Mouse (Mus musculus): ENCODE data around the gene H2-T3. TPM values are rescaled to one million over a fixed set of nuclear protein-coding genes. Genes with fewer than 3 reads are reported as not detected.

H2-T3 gene
- total and polyA plus RNA-seq, 3 experiments = 0.22 TPM; not detected in 2

DNA sequence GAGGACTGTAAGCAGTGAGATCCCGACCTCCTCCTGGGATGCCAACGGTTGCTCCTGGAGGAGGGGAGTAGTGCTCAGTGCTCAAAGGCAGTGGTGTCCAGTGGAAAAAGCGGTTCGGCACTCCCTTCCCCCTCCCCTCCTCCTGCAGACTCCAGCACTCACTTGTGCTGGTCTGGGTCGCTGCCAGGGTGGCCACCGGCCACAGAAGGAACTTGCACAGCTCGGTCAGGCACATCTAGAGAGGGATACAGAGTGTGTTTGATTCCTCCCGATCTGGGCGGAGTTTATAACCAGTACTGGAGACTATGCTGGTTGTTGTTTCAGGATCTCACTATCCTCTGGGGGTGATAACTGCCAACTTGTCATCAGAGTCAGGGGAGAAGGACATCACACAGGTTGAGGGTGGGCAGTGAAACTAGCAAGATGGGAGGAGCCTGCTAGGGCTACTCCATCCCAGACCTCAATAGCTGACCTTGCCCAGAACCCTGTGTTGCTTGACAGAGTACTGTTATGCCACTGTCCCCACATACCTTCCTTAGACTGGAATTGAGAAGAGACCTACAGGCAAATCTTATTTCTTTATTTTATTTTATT lies 35.2 kb upstream of the H2-T3 start:
- H3K4me1 ChIP-seq (ENCODE audit: insufficient read depth, low read depth, low read length) = no peaks in the 10 kb centered on the region
- no peaks in the 10 kb centered on the region for H3K36me3 ChIP-seq (replicated peaks)
- peaks cover 12% of the 10 kb centered on the region; the same call in 1 of the 2 replicates for H3K27me3 ChIP-seq (ENCODE audit: insufficient read depth, low read length)
- ATAC-seq (ENCODE audit: extremely low read depth, insufficient number of reproducible peaks, low FRiP score, poor library complexity, severe bottlenecking) (no peak), DNase-seq (ENCODE audit: low spot score) (no peak)
- H3K4me3 ChIP-seq (ENCODE audit: low read depth, low read length) = no peak overlapping the region
- H3K9me3 ChIP-seq (replicated peaks) = no peaks in the 10 kb centered on the region
- no peak for TF ChIP-seq TAL1 (conservative IDR thresholded peaks at IDR 0.05; ENCODE audit: low read depth, low read length)
- TF ChIP-seq GATA1 (IDR thresholded peaks at IDR 0.05; ENCODE audit: borderline replicate concordance, low read length) = no peak
- TF ChIP-seq GATA2 (IDR thresholded peaks at IDR 0.05; ENCODE audit: borderline replicate concordance, low read depth, low read length) = no peak
- TF ChIP-seq CTCF (IDR thresholded peaks at IDR 0.05; ENCODE audit: low read depth, low read length) = no peak
- no peak for TF ChIP-seq POLR2AphosphoS5 (IDR thresholded peaks at IDR 0.05; ENCODE audit: insufficient replicate concordance, low read depth, low read length)

DNA sequence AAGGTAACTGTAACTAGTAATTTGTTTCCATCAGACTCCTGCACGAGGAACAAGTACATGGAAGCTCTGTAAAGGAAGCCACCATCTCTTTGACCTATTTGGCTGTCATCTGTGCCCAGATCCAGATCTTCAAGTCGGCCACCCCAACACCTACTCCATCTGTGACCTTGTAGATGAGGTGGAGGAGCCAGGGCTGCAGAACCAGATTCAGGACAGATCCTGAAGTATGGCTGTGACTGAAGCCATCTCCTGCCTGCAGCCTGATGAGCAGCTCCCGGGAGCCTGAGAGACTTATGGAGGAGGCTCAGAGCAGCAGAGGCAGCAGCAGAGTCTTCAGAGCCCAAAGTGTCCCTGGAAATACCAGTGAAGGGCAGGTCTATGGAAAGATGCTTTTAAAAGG lies 34.4 kb upstream of the H2-T3 start:
- TF ChIP-seq GATA2 (IDR thresholded peaks at IDR 0.05; ENCODE audit: borderline replicate concordance, low read depth, low read length) (no peak), TAL1 (conservative IDR thresholded peaks at IDR 0.05; ENCODE audit: low read depth, low read length) (no peak), POLR2AphosphoS5 (IDR thresholded peaks at IDR 0.05; ENCODE audit: insufficient replicate concordance, low read depth, low read length) (no peak), GATA1 (IDR thresholded peaks at IDR 0.05; ENCODE audit: borderline replicate concordance, low read length) (no peak), CTCF (IDR thresholded peaks at IDR 0.05; ENCODE audit: low read depth, low read length) (no peak)
- Histone ChIP-seq H3K9me3 (replicated peaks) (no peaks in the 10 kb centered on the region), H3K4me3 (ENCODE audit: low read depth, low read length) (no peak overlapping the region), H3K4me1 (ENCODE audit: insufficient read depth, low read depth, low read length) (no peaks in the 10 kb centered on the region), H3K27me3 (ENCODE audit: insufficient read depth, low read length) (peaks cover 12% of the 10 kb centered on the region; the same call in 1 of the 2 replicates), H3K36me3 (replicated peaks) (no peaks in the 10 kb centered on the region)
- ATAC-seq (ENCODE audit: extremely low read depth, insufficient number of reproducible peaks, low FRiP score, poor library complexity, severe bottlenecking) (no peak), DNase-seq (ENCODE audit: low spot score) (no peak)

DNA sequence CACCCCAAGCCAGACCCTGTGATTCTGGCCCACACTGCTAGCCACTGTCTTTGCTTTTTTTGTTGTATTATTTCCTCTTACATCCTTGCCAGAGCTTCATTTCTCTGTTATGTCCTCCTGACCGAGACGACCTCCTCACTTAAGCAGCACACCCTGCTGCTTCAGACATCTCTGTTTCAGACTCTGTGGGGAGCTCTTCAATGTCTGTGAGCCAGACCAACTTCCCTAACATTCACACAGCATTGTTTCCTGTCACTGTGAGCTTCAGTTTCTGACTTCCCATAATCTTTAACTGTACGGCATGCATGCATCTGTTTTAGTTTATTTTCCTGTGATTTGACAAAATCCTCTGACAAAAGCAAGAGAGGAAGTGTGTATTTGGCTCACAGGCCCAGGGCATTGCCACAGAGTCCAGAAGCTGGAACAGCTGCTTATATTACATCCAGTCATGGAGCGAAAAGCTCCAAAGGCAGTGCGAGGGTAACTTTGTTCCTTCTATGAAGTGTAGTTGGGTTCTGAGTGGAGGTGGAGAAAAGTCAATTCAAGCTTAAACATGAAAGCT lies 28.6 kb upstream of the H2-T3 start:
- no peaks in the 10 kb centered on the region for H3K4me1 ChIP-seq (ENCODE audit: insufficient read depth, low read depth, low read length)
- no peak overlapping the region for H3K4me3 ChIP-seq (ENCODE audit: low read depth, low read length)
- no peaks in the 10 kb centered on the region for H3K9me3 ChIP-seq (replicated peaks)
- no peak for DNase-seq (ENCODE audit: low spot score)
- no peaks in the 10 kb centered on the region for H3K36me3 ChIP-seq (replicated peaks)
- H3K27me3 ChIP-seq (ENCODE audit: insufficient read depth, low read length) = no peaks in the 10 kb centered on the region
- TF ChIP-seq GATA1 (IDR thresholded peaks at IDR 0.05; ENCODE audit: borderline replicate concordance, low read length) (no peak), POLR2AphosphoS5 (IDR thresholded peaks at IDR 0.05; ENCODE audit: insufficient replicate concordance, low read depth, low read length) (no peak), GATA2 (IDR thresholded peaks at IDR 0.05; ENCODE audit: borderline replicate concordance, low read depth, low read length) (no peak), CTCF (IDR thresholded peaks at IDR 0.05; ENCODE audit: low read depth, low read length) (no peak), TAL1 (conservative IDR thresholded peaks at IDR 0.05; ENCODE audit: low read depth, low read length) (no peak)
- ATAC-seq (ENCODE audit: extremely low read depth, insufficient number of reproducible peaks, low FRiP score, poor library complexity, severe bottlenecking) = no peak

DNA sequence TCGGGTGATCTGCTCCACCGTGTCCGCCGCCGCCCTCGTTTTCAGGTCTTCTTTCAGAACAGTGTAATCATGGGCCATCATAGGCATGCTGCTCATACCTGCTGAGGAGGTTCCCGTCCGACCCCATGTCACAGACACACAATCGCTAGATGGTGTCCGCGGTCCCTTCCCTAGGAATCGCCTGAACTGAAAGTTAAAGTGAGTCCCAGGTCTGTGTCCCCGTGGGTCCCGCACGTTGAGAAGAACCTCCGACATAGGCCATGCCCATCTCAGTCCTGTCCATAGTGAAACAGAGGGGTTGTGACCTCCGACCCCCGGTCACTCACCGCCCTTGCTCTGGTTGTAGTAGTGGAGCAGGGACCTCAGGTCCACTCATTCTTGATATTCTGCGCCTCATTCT lies 25.5 kb upstream of the H2-T3 start:
- H3K9me3 ChIP-seq (replicated peaks) = no peaks in the 10 kb centered on the region
- DNase-seq (ENCODE audit: low spot score) (no peak), ATAC-seq (ENCODE audit: extremely low read depth, insufficient number of reproducible peaks, low FRiP score, poor library complexity, severe bottlenecking) (no peak)
- H3K4me1 ChIP-seq (ENCODE audit: insufficient read depth, low read depth, low read length) = no peaks in the 10 kb centered on the region
- no peak overlapping the region for H3K4me3 ChIP-seq (ENCODE audit: low read depth, low read length)
- H3K36me3 ChIP-seq (replicated peaks) = no peaks in the 10 kb centered on the region
- no peak for TF ChIP-seq TAL1 (conservative IDR thresholded peaks at IDR 0.05; ENCODE audit: low read depth, low read length)
- TF ChIP-seq CTCF (IDR thresholded peaks at IDR 0.05; ENCODE audit: low read depth, low read length) = no peak
- TF ChIP-seq POLR2AphosphoS5 (IDR thresholded peaks at IDR 0.05; ENCODE audit: insufficient replicate concordance, low read depth, low read length) = no peak
- no peak for TF ChIP-seq GATA2 (IDR thresholded peaks at IDR 0.05; ENCODE audit: borderline replicate concordance, low read depth, low read length)
- no peak for TF ChIP-seq GATA1 (IDR thresholded peaks at IDR 0.05; ENCODE audit: borderline replicate concordance, low read length)
- H3K27me3 ChIP-seq (ENCODE audit: insufficient read depth, low read length) = no peaks in the 10 kb centered on the region

DNA sequence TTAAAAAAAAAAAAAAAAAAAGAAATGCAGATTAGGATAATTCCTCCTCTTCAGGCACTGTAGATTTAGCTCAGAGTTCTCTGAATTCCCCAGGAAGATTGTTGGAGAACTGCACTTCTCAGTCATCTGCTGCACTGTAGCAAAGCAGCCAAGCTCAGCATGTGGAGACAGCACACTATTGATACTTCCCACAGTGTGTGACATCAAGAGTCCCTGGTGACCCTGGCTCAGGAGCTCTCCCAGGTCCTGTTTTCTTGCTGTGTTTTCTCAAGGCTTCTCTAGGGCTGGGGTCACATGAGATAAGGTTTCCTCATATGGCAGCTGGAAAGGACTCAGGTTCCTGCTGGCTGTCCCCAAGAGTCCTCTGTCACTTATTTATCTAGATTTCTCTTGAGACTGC lies 16.8 kb upstream of the H2-T3 start:
- Histone ChIP-seq H3K9me3 (replicated peaks) (no peaks in the 10 kb centered on the region), H3K4me1 (ENCODE audit: insufficient read depth, low read depth, low read length) (no peaks in the 10 kb centered on the region), H3K27me3 (ENCODE audit: insufficient read depth, low read length) (no peaks in the 10 kb centered on the region), H3K36me3 (replicated peaks) (no peaks in the 10 kb centered on the region), H3K4me3 (ENCODE audit: low read depth, low read length) (no peak overlapping the region)
- DNase-seq (ENCODE audit: low spot score) (no peak), ATAC-seq (ENCODE audit: extremely low read depth, insufficient number of reproducible peaks, low FRiP score, poor library complexity, severe bottlenecking) (no peak)
- no peak for TF ChIP-seq POLR2AphosphoS5 (IDR thresholded peaks at IDR 0.05; ENCODE audit: insufficient replicate concordance, low read depth, low read length)
- TF ChIP-seq GATA2 (IDR thresholded peaks at IDR 0.05; ENCODE audit: borderline replicate concordance, low read depth, low read length) = no peak
- TF ChIP-seq TAL1 (conservative IDR thresholded peaks at IDR 0.05; ENCODE audit: low read depth, low read length) = no peak
- TF ChIP-seq GATA1 (IDR thresholded peaks at IDR 0.05; ENCODE audit: borderline replicate concordance, low read length) = no peak
- no peak for TF ChIP-seq CTCF (IDR thresholded peaks at IDR 0.05; ENCODE audit: low read depth, low read length)

DNA sequence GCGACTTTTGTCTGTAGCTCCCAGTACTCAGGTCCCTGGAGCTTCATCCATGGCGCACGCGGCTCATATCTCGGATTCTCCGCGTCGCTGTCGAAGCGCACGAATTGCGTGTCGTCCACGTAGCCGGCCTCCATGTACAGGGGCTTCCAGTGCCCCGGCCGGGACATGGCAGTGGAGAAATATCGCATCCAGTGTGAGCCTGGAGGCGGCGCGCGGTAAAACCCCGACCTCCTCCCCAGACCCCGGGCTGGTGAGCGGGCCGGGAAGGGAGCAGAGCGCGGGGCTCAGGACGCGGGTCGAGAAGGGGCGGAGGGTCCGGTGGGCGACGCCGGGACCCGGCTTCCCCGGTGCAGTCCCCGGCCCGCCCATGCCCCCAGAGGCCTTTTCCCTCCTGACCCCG lies 15.8 kb upstream of the H2-T3 start:
- Histone ChIP-seq H3K27me3 (ENCODE audit: insufficient read depth, low read length) (no peaks in the 10 kb centered on the region), H3K4me1 (ENCODE audit: insufficient read depth, low read depth, low read length) (no peaks in the 10 kb centered on the region), H3K36me3 (replicated peaks) (no peaks in the 10 kb centered on the region), H3K4me3 (ENCODE audit: low read depth, low read length) (no peak overlapping the region), H3K9me3 (replicated peaks) (no peaks in the 10 kb centered on the region)
- no peak for TF ChIP-seq TAL1 (conservative IDR thresholded peaks at IDR 0.05; ENCODE audit: low read depth, low read length)
- no peak for TF ChIP-seq GATA2 (IDR thresholded peaks at IDR 0.05; ENCODE audit: borderline replicate concordance, low read depth, low read length)
- TF ChIP-seq CTCF (IDR thresholded peaks at IDR 0.05; ENCODE audit: low read depth, low read length) = no peak
- TF ChIP-seq GATA1 (IDR thresholded peaks at IDR 0.05; ENCODE audit: borderline replicate concordance, low read length) = no peak
- TF ChIP-seq POLR2AphosphoS5 (IDR thresholded peaks at IDR 0.05; ENCODE audit: insufficient replicate concordance, low read depth, low read length) = no peak
- no peak for DNase-seq (ENCODE audit: low spot score)
- no peak for ATAC-seq (ENCODE audit: extremely low read depth, insufficient number of reproducible peaks, low FRiP score, poor library complexity, severe bottlenecking)
